Mouse (Mus musculus): ENCODE data around the gene Optc.

The Optc gene

DNA sequence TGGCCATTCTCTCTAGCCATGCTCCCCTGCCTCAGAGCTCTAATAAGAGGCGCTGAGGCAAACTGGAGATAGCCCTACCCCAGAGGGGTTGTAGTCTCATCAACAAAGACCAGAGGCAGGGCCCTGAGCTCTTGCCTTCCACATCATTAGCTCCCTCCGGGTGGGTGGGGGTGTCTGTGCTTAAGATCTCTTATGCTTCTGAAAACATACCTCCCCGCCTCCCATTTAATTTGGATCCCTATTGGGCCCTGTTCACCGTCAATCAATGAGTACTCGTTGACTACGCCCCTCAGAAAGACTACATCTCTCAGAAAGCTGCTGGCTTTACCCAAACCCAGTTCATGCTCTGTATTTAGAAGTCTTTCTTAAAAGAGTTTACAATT, 10.3 kb upstream of the Optc start:
- DNase-seq (ENCODE audit: low read depth, low spot score) = peak; percentile 51

DNA sequence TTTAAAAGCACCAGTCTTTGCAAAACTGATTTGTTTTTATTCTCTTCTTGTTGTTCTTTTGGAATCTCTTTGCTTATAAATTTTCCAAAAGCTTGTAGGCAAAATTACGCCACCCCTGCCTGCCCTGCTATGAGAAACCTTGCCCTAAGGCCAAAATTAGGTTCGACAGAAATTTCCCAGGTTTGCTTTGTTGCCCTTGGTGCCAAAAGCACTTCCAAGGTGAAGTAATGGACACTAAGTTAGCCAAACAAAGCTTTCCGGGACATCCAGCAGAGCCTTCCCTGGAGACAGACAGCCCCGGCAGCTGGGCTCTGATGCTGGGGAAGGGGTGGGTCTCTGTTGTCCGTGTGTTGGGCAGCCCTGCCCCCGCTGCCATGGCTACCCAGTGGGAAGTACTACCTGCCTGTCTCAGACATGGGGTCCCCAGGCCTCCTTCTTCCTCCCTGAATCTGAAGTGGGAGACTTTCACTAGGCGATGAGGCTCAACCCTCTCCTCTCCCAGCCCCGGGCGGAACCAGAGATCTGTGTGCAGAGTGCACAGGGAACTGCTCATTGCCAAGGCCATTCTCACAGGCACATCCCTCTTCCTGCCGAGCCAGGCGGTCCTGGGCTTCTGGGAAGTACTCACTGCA, 9.8 kb upstream of the Optc start:
- DNase-seq (ENCODE audit: low read depth, low spot score) = peak; percentile 44

DNA sequence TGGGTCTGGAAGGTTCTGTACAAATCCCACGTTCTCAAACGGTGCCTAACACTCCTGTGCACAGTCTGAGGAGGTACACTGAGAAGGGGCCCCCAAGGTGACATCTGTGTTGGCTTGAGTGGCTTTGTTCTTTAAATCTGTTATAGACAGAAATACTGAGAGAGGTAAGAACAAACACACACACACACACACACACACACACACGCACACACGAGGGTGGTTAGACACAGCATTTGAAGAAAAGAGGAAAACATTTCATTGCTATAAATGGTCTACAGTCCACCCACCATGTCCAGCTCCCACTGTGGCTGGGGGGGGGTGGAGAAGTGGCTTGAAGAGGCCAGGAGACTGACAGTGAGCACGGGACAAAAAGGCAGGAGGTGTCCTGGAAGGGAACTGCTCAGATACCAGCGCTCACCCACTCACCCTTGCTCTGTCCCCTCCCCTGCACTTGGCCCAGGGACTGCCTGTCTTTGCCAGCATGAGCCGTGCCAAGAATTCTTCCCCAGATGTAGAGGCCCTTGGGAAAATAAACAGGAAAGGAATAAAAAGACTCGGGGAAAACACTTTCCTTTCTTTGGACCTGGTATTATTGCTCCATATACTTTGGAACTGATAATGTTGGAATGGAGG, 8.0 kb upstream of the Optc start:
- DNase-seq (ENCODE audit: low read depth, low spot score) = no peak

DNA sequence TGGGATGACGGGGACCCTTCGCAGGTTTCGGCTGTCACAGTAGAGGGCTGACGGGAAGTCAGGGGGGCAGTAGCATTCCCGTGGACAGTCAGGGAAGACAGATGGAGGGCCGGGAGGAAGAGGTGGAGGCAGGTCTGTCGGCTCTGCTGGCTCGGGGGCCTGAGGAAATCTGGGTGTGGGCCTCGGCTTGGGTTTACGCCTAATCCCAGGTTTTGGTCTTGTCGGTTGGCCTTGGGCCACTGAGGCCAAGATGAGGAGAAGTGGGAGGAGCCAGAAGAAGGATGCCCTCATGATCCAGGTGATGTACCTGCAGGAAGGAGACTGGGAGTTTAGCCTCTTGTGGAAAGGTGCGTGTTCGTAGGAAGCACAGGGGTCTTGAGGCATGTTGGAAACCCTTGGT, 7.3 kb upstream of the Optc start:
- no peak for DNase-seq (ENCODE audit: low read depth, low spot score)

DNA sequence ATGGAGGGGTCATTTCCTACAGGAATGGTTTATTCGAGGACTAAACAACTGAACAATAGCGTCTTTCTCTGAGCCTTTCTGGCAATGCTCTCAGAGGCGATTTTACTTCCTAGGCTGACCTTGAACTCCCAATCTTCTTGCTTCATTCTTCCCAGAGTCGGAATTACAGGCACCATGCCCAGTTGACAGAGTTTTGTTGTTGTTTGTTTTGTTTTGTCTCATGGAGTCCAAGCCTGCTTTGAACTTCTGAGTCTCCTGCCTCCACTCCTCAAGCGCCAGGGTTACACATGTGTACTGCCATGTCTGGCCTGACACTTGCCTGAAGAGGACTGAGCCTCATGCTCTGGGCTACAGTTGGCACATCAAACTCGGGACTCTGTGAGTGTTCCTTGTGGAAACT, 5.2 kb upstream of the Optc start:
- no peak for DNase-seq (ENCODE audit: low read depth, low spot score)

DNA sequence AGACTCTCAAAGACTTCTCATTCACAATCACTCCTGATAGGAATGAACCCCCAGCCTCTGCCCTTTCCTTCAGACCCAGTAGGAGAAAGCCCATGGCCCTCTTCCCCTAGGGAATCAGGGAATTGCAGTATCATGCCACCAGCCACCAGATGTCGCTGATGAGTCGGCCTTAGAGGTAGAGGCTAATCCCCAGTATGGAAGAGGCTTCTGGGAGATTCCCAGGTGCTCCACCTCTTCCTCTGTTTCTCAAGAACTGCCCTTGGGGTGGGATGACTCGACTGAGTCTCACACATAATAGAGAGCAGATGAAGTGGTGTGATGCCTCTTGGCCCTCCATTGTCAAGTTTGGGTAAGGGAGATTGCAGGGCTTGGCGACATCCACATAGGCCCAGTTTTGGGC, 3.7 kb upstream of the Optc start:
- peak; percentile 89 for DNase-seq (ENCODE audit: low read depth, low spot score)

DNA sequence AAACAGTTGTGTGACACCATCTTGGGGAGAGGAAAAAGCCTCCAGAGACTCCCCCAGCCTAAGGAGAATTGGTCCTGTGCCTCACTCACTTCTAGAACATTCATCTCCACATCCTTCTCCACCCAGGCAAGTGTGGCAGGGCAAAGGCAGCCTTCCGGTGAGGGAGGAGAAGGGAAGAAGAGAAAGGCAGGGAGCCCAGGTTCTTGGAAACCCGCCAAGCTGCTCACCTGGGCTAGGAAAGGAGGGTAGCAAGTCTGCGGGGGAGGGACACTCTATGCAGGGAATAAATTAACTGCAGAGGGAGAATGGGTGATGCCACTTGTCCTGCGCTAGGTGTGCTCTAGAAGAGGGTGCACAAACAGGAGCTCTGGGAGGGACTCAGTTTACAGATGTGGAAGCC, 3.2 kb upstream of the Optc start:
- DNase-seq (ENCODE audit: low read depth, low spot score) = no peak

DNA sequence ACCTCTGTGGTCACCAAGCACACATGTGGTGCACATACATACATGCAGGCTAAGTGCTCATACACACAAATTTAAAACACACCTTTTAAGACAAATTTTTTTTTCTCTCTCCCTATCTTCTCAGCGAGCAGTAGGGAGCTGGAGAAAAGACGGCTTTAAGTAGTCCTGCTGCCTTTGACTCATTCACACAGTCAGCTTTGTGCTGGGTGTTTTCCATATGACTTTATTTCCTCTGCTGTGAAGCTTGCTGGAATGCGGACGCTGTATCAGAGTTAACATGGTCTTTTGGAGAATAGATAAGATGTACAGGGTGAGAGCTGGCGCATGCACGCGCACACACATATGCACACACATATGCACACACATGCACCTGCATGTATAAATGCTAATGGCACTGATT, 2.3 kb upstream of the Optc start:
- DNase-seq (ENCODE audit: low read depth, low spot score) = no peak

DNA sequence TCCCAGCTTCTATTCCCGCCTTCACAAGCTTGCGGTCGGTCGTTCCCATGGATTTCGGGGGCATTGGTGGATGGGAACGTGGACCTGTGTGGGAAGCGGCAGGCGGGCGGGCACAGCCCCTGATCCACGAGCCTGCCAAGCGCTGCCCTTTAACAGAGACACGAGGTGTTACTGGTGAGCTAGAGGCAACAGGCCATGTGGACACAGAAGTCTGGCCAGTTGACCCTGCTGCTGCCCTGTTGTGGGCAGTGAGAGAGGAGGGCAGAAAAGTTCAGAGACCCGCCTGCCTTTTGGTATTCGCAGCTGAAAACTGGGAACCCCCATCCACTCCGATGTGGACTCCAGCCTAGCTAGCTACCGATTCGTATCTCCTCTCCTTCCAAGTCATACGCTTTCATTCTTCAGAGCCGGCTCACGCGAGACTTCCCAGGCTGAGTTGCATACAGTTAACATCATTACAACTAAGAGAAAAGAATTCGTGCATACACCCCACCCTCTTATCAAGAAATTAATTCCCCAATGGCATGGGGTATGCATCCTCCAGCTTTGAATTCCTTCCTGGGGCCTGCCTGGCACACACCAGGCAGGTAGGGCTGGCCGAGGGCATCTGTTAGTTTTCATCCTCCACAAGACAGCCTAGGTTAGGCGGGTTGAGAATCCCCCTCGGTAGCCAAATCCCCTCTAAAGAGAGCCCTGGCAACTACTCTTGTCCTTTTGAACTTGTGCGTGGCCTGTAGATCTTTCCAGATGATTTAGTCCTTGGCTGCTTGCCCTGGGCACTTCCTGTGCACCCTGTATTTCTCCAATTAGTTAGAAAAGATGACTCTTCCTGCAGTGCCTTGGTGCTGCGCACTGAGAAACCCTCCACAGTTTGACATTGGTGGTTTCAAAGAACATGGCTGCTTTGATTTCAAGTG, 1.1 kb upstream of the Optc start:
- DNase-seq (ENCODE audit: low read depth, low spot score) = peak; percentile 50

DNA sequence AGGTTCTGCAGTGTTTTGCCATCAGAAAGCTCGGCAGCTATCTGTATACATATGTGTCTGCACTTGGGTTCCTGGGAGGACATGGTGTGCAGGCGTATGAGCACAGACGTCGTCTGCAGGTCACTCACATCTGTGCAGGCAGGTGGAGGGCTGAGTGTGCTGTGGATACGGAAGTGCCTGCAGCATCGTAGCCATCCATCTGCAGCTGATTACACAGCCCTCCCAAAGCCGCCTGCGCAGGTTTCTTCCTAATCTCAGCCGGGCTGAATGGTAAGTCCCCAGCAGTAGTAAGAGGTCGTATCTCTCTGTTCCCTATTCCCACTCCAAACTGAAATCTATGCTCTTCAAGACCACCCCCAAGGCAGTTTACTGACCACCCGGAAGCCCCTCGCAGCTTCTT, 1.4 kb downstream of the Optc start:
- DNase-seq (ENCODE audit: low read depth, low spot score) = no peak

DNA sequence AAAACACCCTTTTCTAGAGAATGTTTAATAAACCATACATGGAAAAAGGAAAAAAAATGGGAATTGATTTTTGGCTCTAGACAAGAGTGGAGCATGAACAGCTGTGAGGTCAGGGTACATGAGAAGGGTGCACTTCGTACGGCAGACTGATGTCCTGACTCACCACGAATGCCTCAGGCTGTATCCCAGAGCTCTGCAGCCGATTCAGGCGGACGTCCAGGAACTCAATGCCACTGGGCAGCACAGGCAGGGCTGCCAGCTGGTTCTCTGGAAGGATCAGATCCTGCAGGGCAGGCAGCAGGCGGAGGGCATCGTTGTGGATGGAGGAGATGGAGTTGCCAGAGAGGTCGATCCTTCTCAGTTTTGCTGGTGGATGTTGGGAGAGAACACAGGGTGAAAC, 7.0 kb downstream of the Optc start:
- no peak for DNase-seq (ENCODE audit: low read depth, low spot score)

DNA sequence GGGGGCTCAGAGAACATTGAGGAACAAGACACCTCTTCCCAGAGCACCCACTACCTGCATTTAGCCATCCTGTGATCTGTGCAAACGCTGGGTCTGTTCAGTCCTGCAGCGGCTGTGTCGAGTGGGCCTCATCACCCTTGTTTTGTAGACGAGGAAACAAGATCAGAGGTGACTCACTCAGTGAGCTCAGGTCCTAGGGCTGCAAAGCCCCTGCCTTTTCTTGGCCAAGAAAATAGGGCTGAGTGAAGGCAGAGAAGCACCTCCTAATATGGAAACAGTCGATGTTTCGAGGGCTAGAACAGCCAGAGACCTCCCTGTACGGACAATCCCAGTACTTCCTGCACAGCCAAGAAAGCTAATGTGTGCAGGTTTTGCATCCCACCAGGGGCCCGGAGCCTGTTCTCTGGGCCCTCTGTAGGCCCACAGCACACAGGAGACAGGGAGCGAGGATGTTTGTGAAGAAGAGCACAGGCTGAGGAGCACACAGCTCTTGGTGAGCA, 8.7 kb downstream of the Optc start:
- DNase-seq (ENCODE audit: low read depth, low spot score) = no peak

DNA sequence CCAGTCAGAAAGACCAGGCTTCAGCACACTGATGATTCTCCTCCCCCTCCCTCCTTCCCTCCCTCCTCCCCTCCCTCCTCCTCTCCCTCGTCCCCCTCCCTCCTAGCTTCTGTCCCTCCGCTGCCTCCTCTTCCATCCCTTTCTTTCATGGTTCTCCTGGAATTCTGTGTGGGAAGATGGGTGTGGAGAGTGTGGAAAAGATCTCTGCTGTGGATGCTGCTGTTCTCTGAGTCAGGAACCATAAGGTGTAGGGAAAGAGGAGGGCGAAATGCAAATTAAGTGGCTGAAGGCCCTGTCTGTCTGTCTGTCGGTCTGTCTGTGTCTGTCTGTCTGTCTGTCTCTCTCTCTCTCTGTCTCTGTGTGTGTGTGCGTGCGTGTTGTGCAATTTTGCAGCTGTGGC, 10.5 kb downstream of the Optc start:
- no peak for DNase-seq (ENCODE audit: low read depth, low spot score)

DNA sequence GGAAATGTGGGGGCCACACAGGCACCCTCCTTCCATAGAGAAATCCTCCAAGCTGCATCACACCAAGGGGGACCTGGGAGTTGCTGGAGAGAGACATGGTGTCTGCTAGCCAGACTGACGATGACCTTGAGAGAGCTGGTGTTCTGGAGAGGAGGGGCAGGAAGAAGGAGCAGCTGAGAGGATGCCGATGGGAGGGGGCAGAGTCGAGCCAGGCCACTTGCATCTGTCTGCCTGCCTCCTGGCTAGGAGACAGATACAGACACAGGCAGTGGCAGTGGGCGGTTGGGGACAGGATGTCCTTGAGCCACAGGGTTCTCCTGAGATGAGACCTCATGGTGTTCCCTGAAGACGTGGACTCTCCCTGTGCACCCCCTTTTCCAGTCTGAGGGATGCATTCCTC, 16.3 kb downstream of the Optc start:
- no peak for DNase-seq (ENCODE audit: low read depth, low spot score)

DNA sequence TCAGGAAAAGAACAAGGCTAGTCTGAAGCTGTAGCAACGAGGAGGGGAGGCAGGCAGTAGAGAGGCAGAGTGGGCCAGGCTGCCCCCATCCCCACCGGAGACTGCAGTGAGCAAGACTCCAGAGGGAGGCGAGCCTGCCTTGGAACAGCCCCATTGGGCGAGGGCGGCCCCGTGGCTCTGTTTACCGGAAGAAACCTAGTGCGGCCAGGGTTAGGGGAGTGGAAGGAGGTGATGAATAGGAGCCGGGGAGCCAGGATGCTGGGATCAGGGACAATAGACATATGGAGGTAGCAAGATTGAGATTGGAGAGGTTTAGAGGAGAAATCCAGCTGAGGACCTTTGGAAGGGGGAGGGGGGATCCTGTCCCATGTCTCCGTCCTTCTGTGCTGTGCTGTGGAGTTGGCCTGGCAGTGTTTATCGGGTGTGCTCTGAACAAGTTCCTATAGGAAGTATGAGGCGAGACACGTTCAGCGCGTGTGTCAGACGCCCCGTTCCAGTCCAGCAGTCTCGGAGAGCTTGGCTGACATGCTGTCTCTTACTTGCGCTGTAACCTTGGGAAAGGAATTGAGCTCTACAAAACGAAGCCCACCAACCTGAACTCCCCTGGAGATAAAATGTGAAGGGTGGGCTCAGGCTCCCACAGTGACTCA, 17.7 kb downstream of the Optc start:
- DNase-seq (ENCODE audit: low read depth, low spot score) = peak; percentile 49

DNA sequence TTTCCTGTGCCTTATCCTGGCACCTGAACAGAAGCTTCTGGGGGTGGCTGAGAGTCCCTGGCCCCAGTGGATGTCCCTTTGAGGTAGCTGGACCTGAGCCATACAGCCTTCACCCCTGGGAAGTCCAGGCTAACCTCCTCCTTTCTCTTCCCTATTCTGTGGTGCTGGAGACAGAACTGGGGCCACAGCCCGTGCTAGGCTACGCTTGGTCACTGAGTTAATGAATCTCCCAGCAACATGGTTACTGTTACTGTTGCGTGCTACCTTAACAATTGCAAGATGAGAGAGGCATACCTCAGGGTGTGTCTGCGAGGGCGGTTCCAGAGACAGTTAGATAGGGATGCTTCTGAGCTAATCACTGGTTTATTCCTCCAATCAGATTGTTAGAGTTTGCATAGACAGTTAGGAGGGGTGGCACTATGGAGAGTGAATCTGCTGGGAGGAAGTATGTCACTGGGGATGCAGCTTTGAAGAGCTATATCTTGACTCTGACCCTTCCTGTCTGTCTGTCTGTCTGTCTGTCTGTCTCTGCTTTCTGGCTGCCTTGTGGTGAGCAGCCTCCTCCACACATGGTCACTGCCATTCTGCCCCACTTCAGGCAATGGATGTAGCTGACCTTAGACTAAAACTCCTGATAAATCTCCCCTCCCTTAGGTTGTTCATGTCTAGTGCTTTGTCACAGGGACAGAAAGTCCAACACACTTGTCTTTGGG, 20.1 kb downstream of the Optc start:
- DNase-seq (ENCODE audit: low read depth, low spot score) = no peak

DNA sequence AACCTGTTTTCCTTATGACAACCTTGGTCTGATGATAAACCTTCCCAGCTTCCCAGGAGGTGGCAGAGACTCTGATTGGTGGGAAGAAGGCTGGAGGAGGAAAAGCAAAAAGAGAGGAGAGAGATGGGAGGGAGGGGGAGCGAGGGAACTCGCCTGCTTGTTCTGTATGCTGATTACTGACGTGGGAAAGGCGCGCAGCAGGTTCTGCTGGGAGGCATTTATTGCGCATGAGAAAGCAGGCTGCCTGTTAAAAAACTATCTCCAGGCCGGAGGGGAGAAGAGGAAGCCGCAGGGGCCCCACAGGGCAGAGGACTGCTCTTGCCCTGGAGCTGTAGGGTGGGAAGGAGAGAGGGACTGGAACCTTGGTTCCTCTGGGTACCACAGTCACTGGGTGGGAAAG, 20.8 kb downstream of the Optc start:
- peak; percentile 39 for DNase-seq (ENCODE audit: low read depth, low spot score)

DNA sequence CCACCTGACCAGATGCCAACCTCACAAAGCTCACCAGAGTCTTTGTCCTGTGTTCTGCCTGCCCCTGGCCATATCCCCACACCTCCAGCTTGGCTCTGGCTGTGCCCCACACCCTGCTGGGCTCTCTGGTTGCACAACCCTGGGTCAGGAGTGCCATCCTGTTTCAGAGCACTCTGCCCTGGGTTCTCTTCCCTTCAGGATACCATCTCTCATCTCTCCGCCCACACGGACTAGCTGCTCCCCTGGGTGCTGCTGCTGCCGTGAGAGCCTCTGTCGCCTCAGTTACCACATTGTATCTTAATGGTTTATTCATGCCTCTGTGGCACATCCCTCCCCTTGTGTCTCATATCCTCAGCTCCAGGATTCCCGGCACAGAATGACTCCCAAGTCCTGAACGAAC, 21.4 kb downstream of the Optc start:
- no peak for DNase-seq (ENCODE audit: low read depth, low spot score)

DNA sequence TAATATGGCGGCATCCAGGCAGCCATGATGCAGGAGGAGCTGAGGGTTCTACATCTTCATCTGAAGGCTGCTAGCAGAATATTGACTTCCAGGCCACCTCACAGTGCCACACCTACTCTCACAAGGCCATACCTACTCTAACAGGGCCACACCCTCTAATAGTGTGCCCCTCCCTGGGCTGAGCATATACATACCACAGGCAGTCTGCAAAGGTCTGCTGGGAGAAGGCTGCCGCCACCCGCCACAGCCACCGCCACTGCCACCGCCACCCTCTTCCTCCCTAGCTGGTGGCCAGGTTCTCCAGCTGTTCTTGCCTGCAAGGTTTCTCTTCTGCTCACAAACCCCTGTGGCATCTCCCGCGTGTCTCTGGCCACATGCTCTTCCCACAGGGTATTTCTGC, 22.0 kb downstream of the Optc start:
- peak; percentile 38 for DNase-seq (ENCODE audit: low read depth, low spot score)

DNA sequence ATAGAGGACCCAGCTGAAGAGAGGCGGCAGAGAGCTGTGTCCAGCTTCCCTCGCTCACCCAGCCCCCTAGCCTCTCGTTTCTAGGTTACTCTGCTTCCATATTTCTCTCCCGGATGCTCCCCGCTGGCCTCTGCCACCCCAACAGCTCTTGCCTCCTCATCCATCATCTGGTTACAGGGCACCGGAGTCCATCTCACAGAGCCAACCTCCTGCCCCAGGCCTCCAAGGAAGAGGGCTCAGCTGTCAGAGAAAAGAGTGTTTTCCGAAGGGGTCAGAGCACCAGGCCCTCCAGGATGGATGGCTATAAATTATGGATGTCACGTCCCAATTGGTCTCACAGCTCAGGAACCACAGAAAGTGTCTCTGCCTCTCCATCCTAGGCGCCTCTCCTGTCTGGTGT, 23.1 kb downstream of the Optc start:
- DNase-seq (ENCODE audit: low read depth, low spot score) = no peak

DNA sequence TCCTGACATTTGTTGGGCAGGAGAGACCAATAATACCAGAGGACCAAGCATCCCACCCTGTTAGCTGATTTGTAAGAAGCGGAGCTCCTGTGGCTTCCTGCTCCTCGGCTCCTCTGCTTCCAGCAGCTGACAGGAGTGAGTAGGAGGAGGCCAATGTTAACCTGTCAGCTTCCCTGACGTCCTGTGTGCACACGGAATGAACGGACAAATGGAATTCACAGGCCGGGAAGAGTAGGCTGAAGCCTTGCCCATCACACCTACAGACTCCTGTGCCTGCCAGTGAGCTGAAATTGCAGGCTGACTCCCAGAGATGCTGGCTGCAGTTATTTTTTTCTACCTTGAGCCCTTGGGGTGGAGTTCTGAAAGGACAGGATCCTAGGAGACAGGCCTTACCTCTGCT, 23.7 kb downstream of the Optc start:
- DNase-seq (ENCODE audit: low read depth, low spot score) = no peak
